Mouse (Mus musculus) lung, adult 2 months (tissue): ENCODE results near the gene Perm1.

Experiments used
- CTCF ChIP-seq: fragments of 200-500 bp; IDR thresholded peaks from 2 replicates; pipeline ENCODE4 v1.5.1; 2011; ENCODE audit warnings: mild to moderate bottlenecking, low read length, control low read depth; ENCODE audit not compliant: insufficient read depth
- POLR2A ChIP-seq: fragments of 200-500 bp; IDR thresholded peaks from 2 replicates; pipeline ENCODE4 v1.6.1; 2011; ENCODE audit warnings: low read depth, mild to moderate bottlenecking, control low read depth, low read length, borderline replicate concordance; ENCODE audit errors: extremely low read depth

- TF ChIP-seq CTCF (no peak), POLR2A (no peak)
Observed at GRCm38 (mm10) chr4:156249567-156249966, 33.9 kb downstream of the Perm1 start.
